Mouse (Mus musculus) liver, embryonic 14.5 days (tissue): ENCODE data around the gene Cblc.

Source experiments
- CTCF ChIP-seq: IDR thresholded peaks from 2 replicates; pipeline ENCODE4 v1.5.1; 2016; ENCODE audit warnings: antibody characterized with exemption, low read depth, control low read depth
- EP300 ChIP-seq: IDR thresholded peaks from 2 replicates; pipeline ENCODE4 v1.6.1; 2016; ENCODE audit warnings: antibody characterized with exemption, low read depth

GRCm38 (mm10) chr7:19753587-19753986, 43.0 kb downstream of the Cblc start:
- TF ChIP-seq CTCF (no peak), EP300 (no peak)
